Mouse (Mus musculus) spleen, adult 2 months (tissue): ENCODE measurements at regions not wholly inside any gene's neighbourhood (a gene's known extent, or its start where the extent isn't known, plus 50 kb on each side); places are given as distances from the start of the nearest gene placed in this dataset.

Experiments
- CTCF ChIP-seq: fragments of 200-500 bp; IDR thresholded peaks from 2 replicates; pipeline ENCODE4 v1.5.1; 2011; ENCODE audit warnings: mild to moderate bottlenecking, inconsistent platforms; ENCODE audit not compliant: insufficient read depth, insufficient read length, insufficient replicate concordance; ENCODE audit errors: extremely low read depth
- POLR2A ChIP-seq: fragments of 200-500 bp; IDR thresholded peaks from 2 replicates; pipeline ENCODE4 v1.6.1; 2011; ENCODE audit warnings: low read depth, low read length, inconsistent platforms

DNA sequence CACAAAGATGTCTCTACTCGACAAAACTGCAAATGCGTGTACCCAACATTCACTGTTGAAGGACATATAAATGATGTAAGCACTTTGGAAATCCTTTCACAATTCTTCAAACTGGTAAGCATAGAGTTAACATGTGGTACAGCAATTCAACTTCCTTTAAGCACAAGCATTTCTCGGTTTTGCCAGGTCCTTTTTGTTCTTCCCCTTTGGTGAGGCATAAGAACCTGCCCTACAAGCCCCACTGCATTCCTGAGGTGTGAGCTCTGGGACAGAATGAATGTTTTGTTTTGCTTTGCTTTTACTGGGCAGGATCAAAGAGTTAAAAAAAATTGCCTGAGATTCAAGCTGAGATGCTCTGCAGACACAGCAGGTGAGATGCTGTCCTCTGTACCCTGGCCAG lies 793.9 kb downstream of the Inhba start:
- TF ChIP-seq CTCF: no peak
- TF ChIP-seq POLR2A: no peak
